Mouse (Mus musculus) CD4-positive, CD25-positive, alpha-beta regulatory T cell (primary cell): ENCODE data around the gene Gm28047. TPM values are rescaled to one million over a fixed set of nuclear protein-coding genes. Genes with fewer than 3 reads are reported as not detected.

Experiments
- polyA plus RNA-seq: library from polyadenylated mRNA; unstranded; fragments of 100-300 nt; shearing (Covaris generic); gene quantifications from one replicate; pipeline ENCODE4 v1.2.1, GENCODE M21; 2017

The Gm28047 gene
- polyA plus RNA-seq = 0.80 TPM

GRCm38 (mm10) chr15:102624970-102625686, at the start of gene Gm28047, which contains the start of gene Atf7:
Gene Gm28047 (minus strand): TSS chr15:102625067.
Gene Atf7 (minus strand): TSS chr15:102625464.

DNA sequence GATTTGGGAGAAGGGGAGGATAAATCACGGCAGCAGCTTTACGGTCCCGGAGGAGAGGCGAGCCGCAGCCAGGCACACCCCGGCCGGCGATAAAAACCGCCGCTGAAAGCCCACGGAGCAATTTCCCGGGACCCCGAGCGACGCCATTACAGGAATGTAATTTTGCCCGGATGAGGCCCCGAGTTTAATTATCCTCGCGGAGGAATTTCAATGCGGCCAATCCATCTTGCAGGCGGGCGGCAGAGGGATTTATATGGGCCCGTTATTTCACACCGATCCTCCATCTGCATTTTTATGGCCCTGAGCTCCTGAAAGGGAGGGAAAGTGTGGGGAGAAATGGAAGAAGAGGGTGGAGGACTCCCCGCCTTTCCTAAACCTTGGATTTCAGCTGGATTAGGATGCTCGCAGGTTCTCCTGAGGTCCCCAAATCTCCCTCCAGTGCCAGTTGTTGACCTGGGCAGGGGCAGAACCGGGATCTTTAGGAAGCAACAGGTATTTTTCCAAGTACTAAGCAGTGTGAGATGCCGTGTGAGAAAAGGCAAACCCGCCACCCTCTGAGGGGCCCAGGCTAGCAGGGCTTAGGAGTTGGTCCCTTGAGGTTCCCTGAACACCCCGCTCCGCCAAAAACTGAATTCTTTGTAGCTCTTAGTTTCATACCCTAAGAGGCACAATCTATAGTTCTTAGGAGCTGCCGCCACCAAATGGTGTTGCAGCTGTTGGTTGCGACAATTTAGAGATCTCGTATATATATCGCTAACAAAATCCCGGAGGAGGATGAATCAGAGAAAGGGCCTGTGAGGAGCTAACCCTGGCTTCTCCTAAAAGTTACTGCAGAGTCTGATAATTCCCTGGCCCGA, 47.6 kb upstream of the Gm28047 start, which contains the start of gene Atp5g2:
TSS of gene Atp5g2 (minus strand) at position 138 of the 857 bp plus-strand sequence.

GRCm38 (mm10) chr15:102524892-102525485, 99.9 kb downstream of the Gm28047 start, which contains the start of gene Npff:
Gene Npff (minus strand): TSS chr15:102524942.

GRCm38 (mm10) chr15:102517976-102518858, 106.7 kb downstream of the Gm28047 start, which contains the start of gene Tarbp2:
Gene Tarbp2 (plus strand): TSS chr15:102518192.

DNA sequence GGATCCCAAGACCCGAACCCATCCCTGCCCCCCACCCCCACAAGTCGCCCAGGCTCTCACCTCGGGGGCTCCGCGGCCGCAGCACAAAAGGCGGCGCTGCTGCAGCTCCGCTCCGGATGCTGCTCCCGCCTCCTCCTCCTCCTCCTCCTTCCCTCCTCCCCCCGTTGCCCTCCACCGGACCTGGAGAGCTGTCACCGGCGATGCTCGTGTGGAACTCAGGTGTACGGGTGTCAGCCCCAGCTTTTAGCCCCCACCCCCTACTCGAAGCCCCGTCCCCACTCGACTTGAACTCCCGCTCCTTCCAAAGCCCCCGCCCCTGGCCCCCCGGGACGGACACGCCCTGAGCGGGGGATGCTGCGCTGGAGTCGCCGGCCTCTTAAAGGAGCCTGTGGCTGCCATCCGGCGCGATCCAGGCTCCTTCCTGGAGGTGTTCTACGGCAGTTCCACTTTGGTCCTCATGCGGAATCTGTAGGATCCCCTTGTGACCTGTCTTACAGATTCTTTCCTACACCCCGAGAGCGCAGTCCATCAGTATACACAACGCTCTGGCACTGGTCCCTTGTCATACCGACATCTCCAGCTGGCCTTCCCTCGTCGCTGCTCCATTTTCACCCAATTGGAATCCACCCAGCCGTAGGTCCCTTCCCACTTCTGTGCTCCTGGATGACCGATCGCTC, 108.0 kb downstream of the Gm28047 start, which contains the start of gene Map3k12:
TSS of gene Map3k12 (minus strand) at position 337 of the 677 bp plus-strand sequence.

GRCm38 (mm10) chr15:102503447-102503846, 121.4 kb downstream of the Gm28047 start, which contains the start of gene Gm10337:
Gene Gm10337 (plus strand): TSS chr15:102503722.

Other genes starting within 250 kb of the Gm28047 start
- gene Sp1, start 218.9 kb downstream of the Gm28047 start, polyA plus RNA-seq = 14.1 TPM
- gene Amhr2, start 179.7 kb downstream of the Gm28047 start, polyA plus RNA-seq = 0.14 TPM
- 418 TPM for gene Prr13, start 166.0 kb downstream of the Gm28047 start, polyA plus RNA-seq
- gene Pcbp2, start 154.5 kb downstream of the Gm28047 start, polyA plus RNA-seq = 105 TPM
- gene Gm10337, start 121.3 kb downstream of the Gm28047 start, polyA plus RNA-seq = not detected
- gene Map3k12, start 108.0 kb downstream of the Gm28047 start, polyA plus RNA-seq = 9.0 TPM
- 59.4 TPM for gene Tarbp2, start 106.9 kb downstream of the Gm28047 start, polyA plus RNA-seq
- gene Npff, start 100.1 kb downstream of the Gm28047 start, polyA plus RNA-seq = 4.3 TPM
- 40.9 TPM for gene Atf7, start 397 bp upstream of the Gm28047 start, polyA plus RNA-seq
- 21.9 TPM for gene Atp5g2, start 47.3 kb upstream of the Gm28047 start, polyA plus RNA-seq
- 46.7 TPM for gene Calcoco1, start 97.1 kb upstream of the Gm28047 start, polyA plus RNA-seq